8 mouse cellular contexts compared by ENCODE assay signal in genomic region chr2:129502641-129503040, GRCm38 (mm10). TPM values are rescaled to one million over a fixed set of nuclear protein-coding genes. Genes with fewer than 3 reads are reported as not detected.
DNase-seq lines count a peak whose midpoint lies in the region; ATAC-seq and TF ChIP-seq lines count a peak whose summit lies in the region.
"Had no signal": no experiment of that assay in that cellular context is flagged by ENCODE, and none has a peak within 500 bp of the region (broad histone marks: within the 10 kb centered on the region; RNA-seq: fewer than 3 reads in every experiment).

No protein-coding gene starts in this region.

- no peak overlapping the region for H3K4me3 ChIP-seq in bone marrow, adult 2 months (replicated peaks; ENCODE audit: control insufficient read depth, low read depth, low read length)
- H3K4me3 ChIP-seq in embryonic facial prominence, embryonic 10.5 days = no peak overlapping the region
- H3K4me3 ChIP-seq in limb, embryonic 11.5 days (ENCODE audit: low read depth, low read length) = no peak overlapping the region

- H3K9ac ChIP-seq in limb, embryonic 11.5 days (ENCODE audit: low read length) = no peak overlapping the region

- TF ChIP-seq CTCF in bone marrow, adult 2 months (IDR thresholded peaks at IDR 0.05; ENCODE audit: control insufficient read depth, insufficient read depth, low read length) = peak; percentile 45

- no peaks in the 10 kb centered on the region for H3K36me3 ChIP-seq in embryonic facial prominence, embryonic 10.5 days (replicated peaks)
- H3K36me3 ChIP-seq in limb, embryonic 11.5 days (ENCODE audit: control insufficient read depth, insufficient read depth, low read length) = no peaks in the 10 kb centered on the region

- H3K4me1 ChIP-seq in bone marrow, adult 2 months (ENCODE audit: control insufficient read depth, insufficient read depth, low read length) = no peaks in the 10 kb centered on the region
- H3K4me1 ChIP-seq in embryonic facial prominence, embryonic 10.5 days = no peaks in the 10 kb centered on the region
- H3K4me1 ChIP-seq in limb, embryonic 11.5 days (ENCODE audit: control insufficient read depth, insufficient read depth, low read length) = no peaks in the 10 kb centered on the region

- DNase-seq in thymus, postnatal 4 days = peak; percentile 46
- DNase-seq in thymus, postnatal 25 days = no peak
- DNase-seq in embryonic facial prominence, embryonic 10.5 days (ENCODE audit: low spot score) = peak; percentile 41
- peak; percentile 59 for DNase-seq in kidney, adult 9 months
- DNase-seq in limb, embryonic 11.5 days (ENCODE audit: low spot score) = peak; percentile 61
- DNase-seq in right cerebral cortex, adult 18-20 months = peak; percentile 70

- no peaks in the 10 kb centered on the region for H3K27me3 ChIP-seq in embryonic facial prominence, embryonic 10.5 days (replicated peaks; ENCODE audit: low read depth, poor library complexity, severe bottlenecking)
- H3K27me3 ChIP-seq in limb, embryonic 11.5 days (ENCODE audit: control insufficient read depth, insufficient read depth, low read length) = no peaks in the 10 kb centered on the region

- ATAC-seq in limb, embryonic 11.5 days (ENCODE audit: insufficient number of reproducible peaks, low FRiP score, low TSS enrichment, low read depth) = no peak

- WGBS in bone marrow, adult 2 months = 14% methylated on average over 6 of the region's 6 CpGs
- 31% methylated on average over 6 of the region's 6 CpGs for WGBS in embryonic facial prominence, embryonic 10.5 days
- 35% methylated on average over 6 of the region's 6 CpGs for WGBS in limb, embryonic 11.5 days

- no peak for TF ChIP-seq POLR2A in bone marrow, adult 2 months (IDR thresholded peaks at IDR 0.05; ENCODE audit: borderline replicate concordance, control insufficient read depth, low read depth, low read length)

- H3K27ac ChIP-seq in bone marrow, adult 2 months (ENCODE audit: control insufficient read depth, insufficient read depth, low read depth, low read length, poor library complexity) = no peak overlapping the region
- no peak overlapping the region for H3K27ac ChIP-seq in embryonic facial prominence, embryonic 10.5 days (replicated peaks)
- H3K27ac ChIP-seq in limb, embryonic 11.5 days (replicated peaks; ENCODE audit: low read depth, low read length) = no peak overlapping the region

- no peaks in the 10 kb centered on the region for H3K9me3 ChIP-seq in embryonic facial prominence, embryonic 10.5 days
- no peaks in the 10 kb centered on the region for H3K9me3 ChIP-seq in limb, embryonic 11.5 days (ENCODE audit: control insufficient read depth, low read length)

- H3K4me2 ChIP-seq in limb, embryonic 11.5 days (ENCODE audit: low read depth, severe bottlenecking) = no peak overlapping the region

RNA-seq across cellular contexts. Expression of gene F830045P16Rik, which starts 33.8 kb away (rescaled TPM):
- polyA plus RNA-seq in bone marrow, adult 2 months (2011; ENCODE audit: insufficient read depth, insufficient read length, low replicate concordance, missing spikeins) = not detected in 2 replicates
- polyA plus RNA-seq in embryonic facial prominence, embryonic 10.5 days (2016; fragmentation: Nextera tagmentation; extraction: Ambion mirVana) = not detected in 2 replicates
- not detected in 2 replicates for polyA plus RNA-seq in limb, embryonic 11.5 days (2014; fragmentation: Nextera tagmentation; extraction: Ambion mirVana)
- polyA plus RNA-seq: gonadal fat pad, adult 2 months had no signal
